Mouse (Mus musculus): ENCODE measurements around the gene Plin5.

DNA sequence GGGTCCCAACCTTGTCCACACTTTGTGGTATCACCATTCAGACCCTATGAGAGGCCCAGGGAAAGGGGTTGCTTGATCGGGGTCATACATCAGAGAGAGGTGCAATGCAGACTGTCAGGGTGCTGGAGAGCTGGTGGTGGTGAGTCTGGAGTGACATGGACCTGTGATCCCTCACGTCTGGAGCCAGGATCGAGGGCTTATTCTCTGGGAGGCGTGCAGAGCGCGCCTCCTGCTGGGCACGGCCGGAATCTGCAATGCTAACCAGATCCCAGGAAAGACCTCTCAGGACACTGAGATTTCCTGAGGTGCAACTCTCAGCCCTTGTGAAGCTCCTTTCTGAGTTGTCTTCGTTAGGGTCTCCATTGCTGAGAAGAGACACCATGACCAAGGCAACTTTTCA, 42.3 kb upstream of the Plin5 start:
- TF ChIP-seq MAFK (IDR thresholded peaks at IDR 0.05; ENCODE audit: insufficient read depth, low read depth, low read length) (no peak), CHD2 (IDR thresholded peaks at IDR 0.05; ENCODE audit: low read depth, low read length) (no peak), ZNF384 (IDR thresholded peaks at IDR 0.05; ENCODE audit: low read depth, low read length) (no peak), ZC3H11A (IDR thresholded peaks at IDR 0.05; ENCODE audit: borderline replicate concordance, low read depth, low read length) (peak; percentile 71; the same call in 1 of the 2 replicates), HCFC1 (IDR thresholded peaks at IDR 0.05; ENCODE audit: borderline replicate concordance, insufficient read depth, low read length) (no peak)

Data from ES-E14 (cell line).